Comparison of ENCODE assay signal across 22 mouse cellular contexts in genomic region chr12:107067346-107067745, GRCm38 (mm10).
"Had no signal": no experiment of that assay in that cellular context is flagged by ENCODE, and none has a peak within 500 bp of the region (broad histone marks: within the 10 kb centered on the region; RNA-seq: fewer than 3 reads in every experiment).

No protein-coding gene starts in this region.

- H3K4me1 ChIP-seq: kidney, embryonic 15.5 days; limb, embryonic 12.5 days; limb, embryonic 15.5 days; midbrain, embryonic 12.5 days; midbrain, embryonic 15.5 days; neural tube, embryonic 12.5 days; neural tube, embryonic 15.5 days had no signal

- H3K4me3 ChIP-seq: kidney, embryonic 15.5 days; limb, embryonic 12.5 days; limb, embryonic 15.5 days; midbrain, embryonic 12.5 days; midbrain, embryonic 15.5 days; neural tube, embryonic 12.5 days; neural tube, embryonic 15.5 days had no signal

- H3K36me3 ChIP-seq: kidney, embryonic 15.5 days; limb, embryonic 12.5 days; limb, embryonic 15.5 days; midbrain, embryonic 12.5 days; midbrain, embryonic 15.5 days; neural tube, embryonic 12.5 days; neural tube, embryonic 15.5 days had no signal

- DNase-seq: kidney, adult 8-10 months; kidney, postnatal 10 days; kidney, postnatal 36 days; layer of hippocampus, postnatal 36 days; left cerebral cortex, postnatal 4 days; liver, postnatal 0 days; lung, embryonic 14.5 days; lung, postnatal 4 days; right cerebral cortex, adult 18-20 months; right cerebral cortex, postnatal 14 days; right cerebral cortex, postnatal 4 days; thymus, postnatal 25 days had no signal

- H3K27ac ChIP-seq: kidney, embryonic 15.5 days; limb, embryonic 12.5 days; limb, embryonic 15.5 days; liver, embryonic 14.5 days; midbrain, embryonic 12.5 days; midbrain, embryonic 15.5 days; neural tube, embryonic 12.5 days; neural tube, embryonic 15.5 days; stomach, postnatal 0 days had no signal

- H3K27me3 ChIP-seq: kidney, embryonic 15.5 days; limb, embryonic 12.5 days; limb, embryonic 15.5 days; midbrain, embryonic 12.5 days; midbrain, embryonic 15.5 days; neural tube, embryonic 12.5 days; neural tube, embryonic 15.5 days had no signal

- ATAC-seq: liver, postnatal 0 days; lung, postnatal 0 days; midbrain, embryonic 15.5 days had no signal
